Mouse (Mus musculus): ENCODE data around the gene Pak1. TPM values are rescaled to one million over a fixed set of nuclear protein-coding genes. Genes with fewer than 3 reads are reported as not detected.

Gene Pak1
- polyA plus RNA-seq, 1 experiment from 2014 or later: 36.2 TPM

Other genes starting within 250 kb of the Pak1 start
- gene Aamdc, start 209.0 kb upstream of the Pak1 start, polyA plus RNA-seq (2014; fragmentation: Nextera tagmentation; extraction: Ambion mirVana): 56.8 and 62.4 TPM in 2 replicates
- 26.8 and 33.3 TPM in 2 replicates for gene Rsf1, start 208.7 kb upstream of the Pak1 start, polyA plus RNA-seq (2014; fragmentation: Nextera tagmentation; extraction: Ambion mirVana)
- 179 and 182 TPM in 2 replicates for gene Clns1a, start 91.9 kb upstream of the Pak1 start, polyA plus RNA-seq (2014; fragmentation: Nextera tagmentation; extraction: Ambion mirVana)
- gene Aqp11, start 50.3 kb upstream of the Pak1 start, polyA plus RNA-seq (2014; fragmentation: Nextera tagmentation; extraction: Ambion mirVana): 12.1 and 13.3 TPM in 2 replicates
- not detected in 2 replicates for gene Gdpd4, start 131.4 kb downstream of the Pak1 start, polyA plus RNA-seq (2014; fragmentation: Nextera tagmentation; extraction: Ambion mirVana)